ENCODE assay signal across 8 mouse cellular contexts in genomic region chr19:29102098-29102497, GRCm38 (mm10). TPM values are rescaled to one million over a fixed set of nuclear protein-coding genes. Genes with fewer than 3 reads are reported as not detected.
DNase-seq lines count a peak whose midpoint lies in the region; ATAC-seq and TF ChIP-seq lines count a peak whose summit lies in the region.

No protein-coding gene starts in this region.

- DNase-seq in kidney, postnatal 4 days: no peak
- DNase-seq in hindbrain, embryonic 11.5 days (ENCODE audit: low spot score): peak; percentile 33
- DNase-seq in midbrain, embryonic 14.5 days: peak; percentile 18
- DNase-seq in layer of hippocampus, adult 18-20 months (ENCODE audit: low spot score in 2 of 2): no peak
- DNase-seq in natural killer cell, adult 2 months (ENCODE audit: low spot score in 2 of 2): no peak
- DNase-seq in thymus, postnatal 4 days: no peak

- no peak for TF ChIP-seq POLR2A in bone marrow macrophage, adult 2 months (IDR thresholded peaks at IDR 0.05; ENCODE audit: borderline replicate concordance, low read depth, low read length)

- H3K27ac ChIP-seq in kidney, embryonic 16.5 days (ENCODE audit: low read length): no peak overlapping the region
- no peak overlapping the region for H3K27ac ChIP-seq in bone marrow macrophage, adult 2 months (ENCODE audit: insufficient read depth, low read depth, low read length)
- H3K27ac ChIP-seq in hindbrain, embryonic 11.5 days (ENCODE audit: low read depth, low read length): no peak overlapping the region
- H3K27ac ChIP-seq in midbrain, embryonic 14.5 days (replicated peaks; ENCODE audit: low read depth, low read length): no peak overlapping the region

- H3K9ac ChIP-seq in kidney, embryonic 16.5 days (replicated peaks; ENCODE audit: low read length): peak overlapping the region; percentile 81
- H3K9ac ChIP-seq in hindbrain, embryonic 11.5 days (ENCODE audit: low read depth, low read length): peak overlapping the region; percentile 59
- peak overlapping the region; percentile 61; the same call in 1 of the 2 replicates for H3K9ac ChIP-seq in midbrain, embryonic 14.5 days (replicated peaks; ENCODE audit: low read length)

- no peaks in the 10 kb centered on the region for H3K27me3 ChIP-seq in kidney, embryonic 16.5 days (ENCODE audit: insufficient read depth, low read length)
- no peaks in the 10 kb centered on the region for H3K27me3 ChIP-seq in hindbrain, embryonic 11.5 days (ENCODE audit: control insufficient read depth, insufficient read depth, low read length)
- no peaks in the 10 kb centered on the region for H3K27me3 ChIP-seq in midbrain, embryonic 14.5 days (ENCODE audit: control insufficient read depth, insufficient read depth, low read length)

- no peak for TF ChIP-seq CTCF in bone marrow macrophage, adult 2 months (IDR thresholded peaks at IDR 0.05; ENCODE audit: low read depth, low read length)

- peak overlapping the region; percentile 87 for H3K4me3 ChIP-seq in kidney, embryonic 16.5 days (ENCODE audit: low read length)
- peak overlapping the region; percentile 98 for H3K4me3 ChIP-seq in bone marrow macrophage, adult 2 months (ENCODE audit: insufficient read depth, low read length)
- peak overlapping the region; percentile 81 for H3K4me3 ChIP-seq in hindbrain, embryonic 11.5 days (ENCODE audit: low read depth, low read length)
- peak overlapping the region; percentile 95 for H3K4me3 ChIP-seq in midbrain, embryonic 14.5 days (replicated peaks; ENCODE audit: low read depth, low read length)

- no peaks in the 10 kb centered on the region for H3K9me3 ChIP-seq in kidney, embryonic 16.5 days (ENCODE audit: low read length)
- H3K9me3 ChIP-seq in hindbrain, embryonic 11.5 days (ENCODE audit: control insufficient read depth, low read length): no peaks in the 10 kb centered on the region
- H3K9me3 ChIP-seq in midbrain, embryonic 14.5 days (ENCODE audit: control insufficient read depth, low read length): no peaks in the 10 kb centered on the region

- 0 out of 2 replicates have a peak, but pooled peaks cover 5% of the 10 kb centered on the region for H3K36me3 ChIP-seq in kidney, embryonic 16.5 days (ENCODE audit: insufficient read depth, low read length)
- H3K36me3 ChIP-seq in hindbrain, embryonic 11.5 days (ENCODE audit: control insufficient read depth, insufficient read depth, low read length): no peaks in the 10 kb centered on the region
- H3K36me3 ChIP-seq in midbrain, embryonic 14.5 days (ENCODE audit: control insufficient read depth, insufficient read depth, low read length): no peaks in the 10 kb centered on the region

- no peak for ATAC-seq in kidney, embryonic 16.5 days (ENCODE audit: low FRiP score, low TSS enrichment)
- no peak for ATAC-seq in hindbrain, embryonic 11.5 days (ENCODE audit: low FRiP score)
- ATAC-seq in midbrain, embryonic 14.5 days (ENCODE audit: low FRiP score, low TSS enrichment): no peak

- WGBS in kidney, embryonic 16.5 days: 8% methylated on average over 13 of the region's 13 CpGs
- WGBS in hindbrain, embryonic 11.5 days: 17% methylated on average over 13 of the region's 13 CpGs
- WGBS in midbrain, embryonic 14.5 days: 17% methylated on average over 13 of the region's 13 CpGs

- peaks cover 12% of the 10 kb centered on the region for H3K4me1 ChIP-seq in kidney, embryonic 16.5 days (ENCODE audit: insufficient read depth, low read length)
- peaks cover 3% of the 10 kb centered on the region; the same call in 1 of the 2 replicates for H3K4me1 ChIP-seq in bone marrow macrophage, adult 2 months (ENCODE audit: control insufficient read depth, insufficient read depth, low read length)
- no peaks in the 10 kb centered on the region; the same call in 1 of the 2 replicates for H3K4me1 ChIP-seq in hindbrain, embryonic 11.5 days (replicated peaks; ENCODE audit: control insufficient read depth, insufficient read depth, low read length)
- H3K4me1 ChIP-seq in midbrain, embryonic 14.5 days (ENCODE audit: control insufficient read depth, insufficient read depth, low read length): peaks cover 11% of the 10 kb centered on the region

- peak overlapping the region; percentile 75 for H3K4me2 ChIP-seq in kidney, embryonic 16.5 days (replicated peaks; ENCODE audit: low read depth, low read length)
- peak overlapping the region; percentile 86 for H3K4me2 ChIP-seq in hindbrain, embryonic 11.5 days (replicated peaks; ENCODE audit: low read depth, low read length)
- peak overlapping the region; percentile 90 for H3K4me2 ChIP-seq in midbrain, embryonic 14.5 days (ENCODE audit: low read length)

RNA-seq across cellular contexts. Expression of gene Rcl1, which starts 0.9 kb away (rescaled TPM):
- polyA plus RNA-seq in kidney, embryonic 16.5 days (2015; fragmentation: Nextera tagmentation; extraction: Ambion mirVana): 65.4 and 66.0 TPM in 2 replicates
- 3.4 and 3.9 TPM in 2 replicates for polyA plus RNA-seq in bone marrow macrophage, adult 2 months (2012; ENCODE audit: insufficient read depth, insufficient read length, missing spikeins)
- polyA plus RNA-seq in hindbrain, embryonic 11.5 days (2014; fragmentation: Nextera tagmentation; extraction: Ambion mirVana): 44.7 and 51.1 TPM in 2 replicates
- 28.4 and 33.2 TPM in 2 replicates for polyA plus RNA-seq in midbrain, embryonic 14.5 days (2014; fragmentation: Nextera tagmentation; extraction: Ambion mirVana)
- 10 to 100 TPM; 21.9 to 22.3 TPM for total RNA-seq in layer of hippocampus, adult 18-20 months (2021)

RNA-seq across cellular contexts. Expression of gene Ak3, which starts 54.3 kb away (rescaled TPM):
- 105 and 106 TPM in 2 replicates for polyA plus RNA-seq in kidney, embryonic 16.5 days (2015; fragmentation: Nextera tagmentation; extraction: Ambion mirVana)
- polyA plus RNA-seq in bone marrow macrophage, adult 2 months (2012; ENCODE audit: insufficient read depth, insufficient read length, missing spikeins): 36.6 and 42.8 TPM in 2 replicates
- polyA plus RNA-seq in hindbrain, embryonic 11.5 days (2014; fragmentation: Nextera tagmentation; extraction: Ambion mirVana): 82.4 and 83.5 TPM in 2 replicates
- polyA plus RNA-seq in midbrain, embryonic 14.5 days (2014; fragmentation: Nextera tagmentation; extraction: Ambion mirVana): 55.1 and 79.5 TPM in 2 replicates
- total RNA-seq in layer of hippocampus, adult 18-20 months (2021): 10 to 100 TPM; 53.6 to 56.3 TPM

Comparison
In these comparisons a context has a peak if more than half of its experiments do, and no peak if none do; other contexts are left out.
1. DNase-seq: peak in hindbrain, embryonic 11.5 days (single experiment) and midbrain, embryonic 14.5 days (single experiment); none in kidney, postnatal 4 days (0 of 2), layer of hippocampus, adult 18-20 months (0 of 2), natural killer cell, adult 2 months (0 of 2) and thymus, postnatal 4 days (single experiment).
2. Peak in every context shown above with its lines, with median percentiles within 50 percentile points of each other: H3K4me2 ChIP-seq, H3K4me3 ChIP-seq and H3K9ac ChIP-seq.